Mouse (Mus musculus) layer of hippocampus, postnatal 14 days (tissue): ENCODE data around the gene Gnai3. TPM values are rescaled to one million over a fixed set of nuclear protein-coding genes. Genes with fewer than 3 reads are reported as not detected.
A peak's percentile ranks its signal among the peaks of the same experiment; 100 is the strongest.

Experiments
- DNase-seq, 2 experiments: peaks; one replicate each; pipeline ENCODE4 v3.0.0; 2021 to 2022; ENCODE audit warnings: low spot score in 2 of 2, mixed read lengths in 1 of 2
- total RNA-seq, 2 experiments: library from RNA; stranded (reverse); gene quantifications; 2 replicates each; pipeline ENCODE4 v1.2.3; 2021

Gene Gnai3
- total RNA-seq, 2 experiments from 2014 or later = 38.1 to 44.4 TPM

- DNase-seq = peak; percentile 39 to 62
Observed at GRCm38 (mm10) chr3:108085721-108086469, 60.1 kb downstream of the Gnai3 start.

GRCm38 (mm10) chr3:108085281-108085720 lies 60.6 kb downstream of the Gnai3 start:
- DNase-seq = peak; percentile 87 to 93

GRCm38 (mm10) chr3:108084767-108085270 lies 61.1 kb downstream of the Gnai3 start:
- DNase-seq = no peak

DNA sequence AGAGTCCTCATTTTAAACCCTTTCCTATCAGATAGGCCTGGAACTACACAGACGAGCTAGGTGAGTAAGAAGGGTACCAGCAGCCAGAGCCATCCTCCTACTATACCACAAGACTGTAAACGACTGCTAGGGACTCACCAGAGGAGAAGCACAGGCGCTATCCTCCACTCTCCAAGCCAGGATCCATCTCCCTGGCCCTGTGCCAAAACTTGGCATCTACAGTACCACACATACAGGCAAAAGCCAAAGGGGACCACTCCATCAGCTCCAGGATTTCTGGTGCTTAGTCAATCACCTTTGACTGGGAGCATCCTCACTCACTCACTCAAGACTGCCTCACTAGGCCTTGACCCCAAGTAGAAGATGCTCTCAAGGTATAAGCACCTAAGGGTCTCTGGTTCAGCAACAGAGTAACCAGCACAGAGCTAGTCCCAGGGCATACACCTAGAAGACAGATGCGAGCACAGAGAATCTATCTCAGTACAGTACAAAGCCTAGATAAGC lies 62.0 kb downstream of the Gnai3 start:
- DNase-seq = no peak

DNA sequence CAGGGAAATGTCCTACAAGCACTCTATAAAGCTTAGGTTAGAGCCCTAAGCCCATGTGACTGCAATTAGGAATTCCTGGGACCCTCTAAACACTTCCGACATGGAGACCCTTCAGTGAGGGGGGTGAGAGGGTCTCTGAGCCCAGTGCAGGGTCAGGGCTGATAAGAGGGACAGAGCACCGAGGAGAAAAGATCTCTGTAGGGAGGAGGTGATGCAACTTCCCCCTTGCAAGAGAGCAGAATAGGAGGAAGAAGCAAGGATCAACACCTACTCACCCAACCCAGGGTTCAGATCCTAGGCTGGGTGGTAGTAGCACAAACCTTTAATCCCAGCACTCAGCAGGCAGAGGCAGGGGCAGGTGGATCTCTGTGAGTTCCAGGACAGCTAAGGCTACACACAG lies 62.8 kb downstream of the Gnai3 start:
- DNase-seq = no peak

GRCm38 (mm10) chr3:108082251-108082875 lies 63.6 kb downstream of the Gnai3 start:
- DNase-seq = no peak

DNA sequence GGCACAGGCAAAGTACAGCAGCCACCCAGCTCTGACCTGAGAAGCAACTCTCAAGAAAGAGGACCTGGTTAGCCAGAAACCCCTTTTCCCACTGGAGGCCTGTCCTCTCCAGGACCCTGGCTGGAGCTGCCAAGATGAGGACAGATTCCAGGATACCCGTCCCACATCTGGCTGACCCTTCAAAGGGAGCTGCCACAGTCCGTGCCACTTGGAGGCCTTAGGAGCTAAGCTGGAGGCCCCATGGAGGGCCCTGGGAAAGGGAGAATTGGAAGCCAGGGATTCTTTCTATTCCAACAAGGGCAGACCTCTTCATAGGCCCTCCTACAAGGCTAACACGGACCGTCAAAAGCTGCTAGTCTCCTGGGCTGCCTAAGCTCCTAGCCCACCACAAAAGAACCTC lies 64.3 kb downstream of the Gnai3 start:
- no peak for DNase-seq

DNA sequence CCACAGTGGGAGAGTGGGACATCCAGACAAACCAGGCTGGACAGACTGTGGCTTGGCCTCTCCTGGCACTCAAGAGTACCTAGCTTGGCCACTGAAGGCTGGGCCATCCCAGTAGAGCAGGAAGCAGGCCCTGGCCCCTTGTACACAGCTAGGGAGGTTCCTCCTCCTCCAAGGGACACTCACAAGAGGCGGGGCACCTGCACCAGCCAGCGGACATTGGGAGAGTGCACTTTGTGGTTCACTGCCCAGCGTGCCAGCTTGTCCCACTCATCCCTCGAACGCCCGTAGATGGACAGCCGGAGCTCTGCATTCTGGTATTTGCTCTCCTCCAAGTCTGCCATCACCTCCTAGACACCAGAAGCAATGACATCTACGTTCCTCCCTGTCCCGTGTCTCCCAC lies 69.1 kb downstream of the Gnai3 start:
- DNase-seq = no peak

GRCm38 (mm10) chr3:108072983-108073569 lies 72.9 kb downstream of the Gnai3 start:
- no peak for DNase-seq

DNA sequence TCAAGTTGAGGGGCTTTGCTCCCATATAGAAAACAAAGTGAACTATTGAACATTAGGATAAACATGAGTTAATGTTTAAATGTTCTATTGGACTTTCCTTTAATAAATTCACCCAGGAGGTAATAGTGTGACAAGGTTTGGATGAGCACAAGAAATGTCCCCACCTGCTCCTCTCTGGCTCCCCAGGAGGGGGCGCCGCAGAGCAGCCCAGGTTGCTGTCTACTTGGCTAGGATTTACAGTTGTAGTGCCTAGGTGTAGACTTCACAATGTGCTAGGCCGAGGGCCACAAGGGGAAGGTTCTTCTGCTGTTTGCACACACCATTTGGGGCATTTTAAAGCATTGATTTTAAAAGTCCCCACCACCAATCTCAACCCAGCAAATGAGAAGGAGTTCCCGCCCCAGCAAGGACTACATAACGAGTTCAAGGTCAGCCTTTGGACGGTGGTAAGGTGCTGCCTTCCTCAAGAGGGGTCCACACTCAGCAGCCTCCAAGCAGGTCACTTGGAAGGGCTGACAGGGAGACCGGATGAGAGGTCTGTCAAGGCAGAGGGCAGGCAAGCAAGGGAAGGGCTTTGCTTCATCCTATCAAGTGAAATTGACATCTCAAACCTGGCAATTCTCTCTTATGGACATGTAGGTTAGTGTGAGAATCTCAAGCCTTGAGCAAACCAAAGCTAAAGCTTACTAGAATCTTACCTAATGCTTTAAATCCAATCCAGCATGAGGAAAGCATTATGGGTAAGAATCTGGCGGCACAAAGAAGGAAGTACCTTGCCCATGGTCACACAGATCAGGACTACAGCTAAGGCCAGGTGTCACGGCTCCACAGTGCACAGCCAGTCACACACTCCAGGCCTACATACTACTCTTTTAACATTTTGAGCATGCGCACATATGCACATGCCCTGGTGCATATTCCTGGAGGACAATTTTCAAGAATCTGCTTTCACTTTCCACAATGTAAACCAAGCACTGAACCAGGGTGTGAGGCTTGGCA lies 75.4 kb downstream of the Gnai3 start:
- peak in 1 of 2 experiments; percentile 50 for DNase-seq

GRCm38 (mm10) chr3:108069231-108069870 lies 76.6 kb downstream of the Gnai3 start:
- DNase-seq = no peak

DNA sequence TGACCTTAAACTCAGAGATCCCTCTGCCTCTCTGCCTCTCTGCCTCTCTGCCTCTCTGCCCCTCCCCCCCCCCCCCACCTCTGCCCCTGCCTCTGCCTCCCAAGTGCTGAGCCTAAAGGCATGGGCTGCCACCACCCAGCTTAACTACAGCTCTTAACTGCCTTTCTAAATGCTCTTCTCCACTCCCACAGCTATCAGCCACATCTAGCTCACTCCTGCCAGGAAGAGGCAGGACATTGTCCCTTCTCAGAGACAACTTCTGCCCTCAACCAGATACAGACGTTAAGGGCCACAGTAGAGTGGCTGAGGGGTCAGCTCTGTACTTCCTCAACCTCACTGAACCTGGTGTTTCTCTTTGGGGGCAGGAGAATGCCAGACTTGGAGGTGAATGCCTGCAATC lies 77.1 kb downstream of the Gnai3 start:
- no peak for DNase-seq

GRCm38 (mm10) chr3:108067370-108067934 lies 78.5 kb downstream of the Gnai3 start:
- DNase-seq = no peak

- no peak for DNase-seq
Observed at GRCm38 (mm10) chr3:108065551-108065950, 80.4 kb downstream of the Gnai3 start.

DNA sequence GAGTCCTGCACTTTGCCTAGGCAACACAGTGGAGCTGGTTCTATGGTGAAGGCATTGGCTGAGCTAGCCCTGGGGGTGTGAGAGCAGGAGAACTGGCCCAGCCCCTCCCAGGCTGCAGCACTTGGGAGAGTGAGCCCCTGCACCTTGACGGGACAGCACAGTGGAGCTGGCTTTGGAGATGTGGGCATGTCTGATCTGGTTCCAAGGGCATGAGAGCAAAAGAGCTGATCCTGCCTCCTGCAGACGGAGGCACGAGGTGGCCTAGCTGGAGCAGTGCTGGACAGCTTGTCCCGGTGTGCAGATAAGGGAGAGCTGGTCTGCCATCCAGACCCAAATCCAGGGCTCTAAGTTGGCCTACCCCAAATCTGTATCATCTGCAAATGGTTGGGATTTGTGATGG lies 81.3 kb downstream of the Gnai3 start:
- no peak for DNase-seq

DNA sequence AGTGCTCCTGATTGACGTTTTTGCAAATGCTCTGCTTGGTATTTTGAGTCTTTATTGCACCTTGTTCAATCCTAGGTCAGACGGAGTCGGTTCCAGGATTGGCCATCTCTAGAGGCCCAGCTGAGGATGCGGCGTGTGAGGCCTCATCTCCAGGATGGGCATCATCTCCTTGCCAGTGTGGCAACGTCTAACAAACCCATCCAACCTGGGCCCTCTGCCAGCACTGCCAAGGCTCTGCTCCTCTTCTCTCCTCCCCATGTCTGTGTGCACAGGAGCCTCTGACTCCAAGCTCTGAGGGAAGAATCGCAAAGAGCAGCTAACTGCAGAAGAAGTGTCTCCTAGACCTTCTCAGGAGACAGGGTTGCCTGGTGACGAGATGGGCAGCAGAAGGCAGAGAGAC lies 83.3 kb downstream of the Gnai3 start:
- DNase-seq = no peak

DNA sequence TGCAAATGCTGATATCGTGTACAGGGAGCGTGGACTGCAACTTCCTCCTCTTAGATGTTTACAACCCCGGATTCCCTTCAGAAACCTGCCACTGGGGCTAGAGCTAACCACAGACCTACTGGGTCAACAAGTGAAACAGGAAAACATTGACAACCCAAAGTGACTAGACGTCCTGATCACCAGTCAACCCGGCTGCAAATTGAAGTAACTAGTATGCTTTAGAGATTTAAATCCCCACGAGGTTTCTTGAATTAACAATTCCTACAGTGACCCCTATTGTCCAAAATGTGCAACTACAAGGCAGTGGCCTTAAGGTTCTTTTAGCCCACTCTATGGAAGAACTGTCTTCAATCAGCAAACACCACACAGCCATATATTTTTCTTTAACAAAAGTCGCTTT lies 84.5 kb downstream of the Gnai3 start:
- peak in 1 of 2 experiments; percentile 78 for DNase-seq
